Mouse (Mus musculus) heart, postnatal 36 days (tissue): ENCODE measurements around the gene Rpl27. TPM values are rescaled to one million over a fixed set of nuclear protein-coding genes. Genes with fewer than 3 reads are reported as not detected.
"Not testable (repeated sequence)": the region's sequence is repeated elsewhere in the genome, so short reads cannot be mapped to it uniquely, and the experiment has no call there.

ENCODE experiments used
- DNase-seq, 2 experiments: peaks; one replicate each; pipeline ENCODE4 v3.0.0; 2021 to 2022
- intact Hi-C: fragments of 180-260 bp; cut with DNase I; formaldehyde crosslinking; loops from one replicate; pipeline ENCODE4 v1.15.1; 2025
- total RNA-seq, 2 experiments: library from RNA; stranded (reverse); gene quantifications; 2 replicates each; pipeline ENCODE4 v1.2.3; 2021

The Rpl27 gene
- total RNA-seq = 10 to 100 TPM; 48.2 to 52.4 TPM

DNA sequence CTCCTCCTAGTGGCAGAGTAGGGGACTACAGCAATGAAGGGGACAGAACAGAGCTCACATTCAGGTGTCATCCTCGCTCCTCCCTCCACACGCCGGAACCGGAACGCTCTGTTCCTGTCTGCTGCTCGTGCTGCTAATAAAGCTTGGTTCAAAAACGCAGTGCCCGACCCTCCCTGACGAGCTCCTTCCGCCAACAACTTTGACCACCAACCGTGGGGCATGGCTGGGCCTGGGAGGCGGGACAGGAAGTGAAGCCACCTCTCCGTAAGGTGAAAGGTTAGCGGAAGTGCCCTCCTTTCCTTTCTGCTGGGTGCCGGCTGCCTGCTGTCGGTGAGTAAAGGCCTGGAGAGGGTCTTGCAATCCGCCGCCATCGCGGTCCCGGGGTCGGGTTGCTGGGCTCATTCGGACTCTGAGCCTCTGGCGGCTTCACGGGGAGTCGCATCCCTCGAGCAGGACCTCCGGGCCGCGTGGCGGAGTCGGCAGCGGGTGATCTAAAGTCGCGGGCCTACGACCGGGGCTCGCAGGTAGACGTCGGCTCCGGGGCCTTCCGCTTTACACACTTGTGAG is at the start of gene Rpl27:
Gene Rpl27 (plus strand): TSS at position 172 of the 567 bp plus-strand sequence.
- intact Hi-C loops = loop anchor here (2.0 kb wide), 1 partner anchor 25 kb away; the partner anchor contains the start of gene Vat1
- peak; percentile 92 for DNase-seq

DNA sequence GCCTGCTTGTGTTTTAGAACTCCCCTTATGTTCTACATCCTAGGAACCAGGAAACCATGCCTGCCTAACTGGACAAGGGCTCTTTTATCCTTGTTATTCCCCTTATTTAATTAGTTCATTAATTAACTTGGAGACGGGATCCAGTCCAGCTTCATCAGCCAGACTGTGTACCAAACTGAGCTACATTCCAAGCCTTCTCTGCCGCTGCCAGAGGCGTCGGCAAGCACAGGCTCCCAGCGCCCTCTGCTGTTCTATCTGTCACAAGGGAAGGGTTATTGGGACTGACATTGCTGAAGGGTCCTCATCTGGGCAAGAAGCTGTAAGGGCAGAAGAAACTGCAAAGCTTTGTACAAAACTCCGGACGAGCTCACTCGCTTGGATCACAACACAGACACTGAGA is 47.0 kb upstream of the Rpl27 start:
- intact Hi-C loops = loop anchor here (1.0 to 5.0 kb wide), 2 partner anchors 72 to 183 kb away; no protein-coding TSS in a partner anchor
- peak; percentile 73 for DNase-seq

DNA sequence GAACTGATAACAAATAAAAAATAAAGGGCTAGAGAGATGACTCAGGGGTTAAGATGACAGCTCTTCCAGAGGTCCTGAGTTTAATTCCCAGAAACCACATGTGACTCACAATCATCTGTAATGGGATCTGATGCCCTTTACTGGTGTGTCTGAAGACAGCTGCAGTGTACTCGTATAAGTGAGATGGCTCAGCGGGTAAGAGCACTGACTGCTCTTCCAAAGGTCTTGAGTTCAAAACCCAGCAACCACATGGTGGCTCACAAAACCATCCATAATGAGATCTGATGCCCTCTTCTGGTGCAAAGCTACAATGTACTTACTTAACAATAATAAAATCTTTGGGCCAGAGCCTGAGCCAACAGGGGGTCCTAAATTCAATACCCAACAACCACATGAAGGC is 26.8 kb upstream of the Rpl27 start:
- intact Hi-C loops = no loop called here
- DNase-seq = no peak

DNA sequence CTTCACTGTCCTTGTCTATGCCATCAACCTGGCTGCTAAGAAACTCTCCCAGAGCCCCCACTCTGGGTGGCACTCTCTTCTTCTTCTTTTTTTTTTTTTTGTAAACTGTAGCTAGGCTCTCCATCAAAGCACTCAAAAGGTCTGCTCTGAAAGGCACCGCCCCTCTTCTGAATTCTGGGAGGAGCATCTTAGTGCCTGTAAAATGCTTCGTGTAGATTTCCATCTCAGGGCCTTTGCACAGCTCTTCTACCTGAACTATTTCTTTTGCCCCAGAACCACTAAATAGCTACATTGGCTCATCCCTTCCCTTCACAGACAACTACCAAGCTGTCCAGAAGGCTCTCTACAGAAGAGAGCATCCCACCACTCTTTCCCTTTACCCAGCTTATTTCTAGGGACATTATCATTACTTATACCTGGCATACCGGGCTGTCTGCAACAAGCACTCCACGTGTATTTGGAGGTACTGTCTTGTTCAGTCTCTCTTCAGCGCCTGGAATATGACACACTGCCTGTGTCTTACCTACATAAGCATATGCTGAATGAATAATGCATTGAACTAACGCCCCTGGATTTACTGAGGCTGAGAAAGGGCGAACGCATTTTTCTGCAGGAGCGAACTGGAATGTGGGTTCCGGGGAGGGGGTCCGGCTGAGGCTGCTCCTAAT is 25.5 kb upstream of the Rpl27 start:
- intact Hi-C loops = no loop called here
- DNase-seq = no peak

DNA sequence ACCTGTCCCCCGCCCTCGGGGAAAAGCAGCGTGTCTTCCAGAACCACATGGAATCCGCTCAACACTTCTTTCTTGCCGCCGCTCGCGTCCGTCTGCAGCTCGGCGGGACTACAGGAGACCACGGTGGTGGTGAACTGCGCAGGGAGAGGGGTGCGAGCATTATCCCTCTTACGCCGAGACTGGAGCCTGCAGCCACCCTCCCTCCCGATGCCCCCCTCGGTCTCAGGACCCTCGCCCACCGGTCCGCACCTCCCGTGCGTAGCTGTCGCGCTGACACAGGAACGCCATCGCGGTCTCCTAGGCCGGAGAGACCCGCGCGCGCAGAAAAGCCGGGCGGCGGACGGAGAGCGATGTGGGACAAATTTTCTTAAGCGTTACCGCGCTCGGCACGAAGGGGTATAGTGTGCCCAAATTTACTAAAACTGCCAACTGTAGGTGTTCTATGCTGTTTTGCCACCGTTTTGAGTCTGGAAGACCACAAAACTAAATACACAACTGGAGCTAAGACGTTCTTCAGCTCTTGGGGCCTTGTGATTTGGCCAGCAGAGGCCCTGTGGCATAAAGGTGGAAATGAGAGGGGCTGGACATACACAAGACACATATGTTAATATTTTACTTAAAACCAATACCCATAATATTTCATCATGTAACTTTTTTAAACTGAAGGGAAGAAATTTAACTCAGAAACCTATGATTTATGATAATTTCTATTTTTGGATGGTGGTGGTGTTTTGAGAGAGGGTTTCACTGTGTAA is 24.8 kb upstream of the Rpl27 start, which contains the start of gene Aarsd1:
Gene Aarsd1 (minus strand): TSS at position 515 of the 755 bp plus-strand sequence.
- peak; percentile 94 to 95 for DNase-seq
- intact Hi-C loops = no loop called here

DNA sequence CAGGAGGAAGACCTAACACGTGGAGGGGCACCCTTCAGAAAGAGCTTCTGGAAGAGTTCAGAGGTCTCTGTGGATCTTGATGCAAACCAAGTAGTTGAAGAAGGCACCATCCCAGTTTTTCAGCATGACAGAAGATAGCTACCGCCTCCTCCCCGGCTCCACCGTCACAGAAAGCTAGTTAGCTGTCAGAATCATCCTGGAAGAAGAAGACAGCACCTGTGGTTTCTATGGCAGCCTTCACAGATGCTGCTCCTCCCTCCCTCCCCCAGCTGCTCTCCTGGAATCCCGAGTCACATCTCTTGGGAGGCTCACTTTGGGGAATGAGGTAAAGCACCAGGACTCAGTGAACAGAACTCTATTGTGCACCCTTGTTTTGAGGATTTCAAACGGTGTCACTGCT is 23.1 kb upstream of the Rpl27 start:
- intact Hi-C loops = no loop called here
- no peak for DNase-seq

DNA sequence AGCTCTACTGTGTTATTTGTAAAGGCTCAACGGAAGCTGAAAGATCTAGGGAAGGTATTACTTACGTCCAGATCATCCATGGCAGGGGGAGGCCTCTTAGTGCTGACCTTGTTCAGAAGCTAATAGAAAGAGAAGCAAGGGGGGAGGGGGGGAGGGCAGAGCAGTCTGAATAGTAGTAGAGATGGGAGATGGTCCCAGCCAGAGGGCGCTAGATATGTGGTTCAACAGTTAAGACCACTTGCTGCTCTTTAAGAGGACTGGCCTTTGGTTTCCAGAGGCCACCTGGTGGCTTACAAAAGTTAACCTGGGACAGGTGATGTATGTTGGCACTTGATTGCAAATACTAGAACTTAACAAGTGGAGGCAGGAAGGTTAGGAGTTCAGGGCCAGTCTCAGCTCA is 22.5 kb upstream of the Rpl27 start:
- no peak for DNase-seq
- intact Hi-C loops = no loop called here

DNA sequence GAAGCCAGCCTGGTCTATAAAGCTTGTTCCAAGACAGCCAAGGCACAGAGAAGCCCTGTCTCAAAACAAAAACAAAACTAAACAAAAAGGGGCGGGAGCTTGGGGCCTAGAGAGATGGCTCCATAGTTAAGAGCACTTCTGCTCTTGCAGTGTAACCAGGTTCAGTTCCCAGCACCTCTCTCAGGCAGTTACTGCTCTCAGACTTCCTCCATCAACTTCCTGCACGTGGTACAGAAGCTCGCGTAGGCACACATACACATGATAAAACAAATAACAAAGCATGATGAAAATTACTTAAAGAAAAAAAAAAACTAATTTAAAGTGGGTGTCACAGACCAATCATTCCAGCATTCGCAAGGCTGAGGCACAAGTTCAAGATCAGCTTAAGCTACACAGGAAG is 21.9 kb upstream of the Rpl27 start:
- no peak for DNase-seq
- intact Hi-C loops = no loop called here

DNA sequence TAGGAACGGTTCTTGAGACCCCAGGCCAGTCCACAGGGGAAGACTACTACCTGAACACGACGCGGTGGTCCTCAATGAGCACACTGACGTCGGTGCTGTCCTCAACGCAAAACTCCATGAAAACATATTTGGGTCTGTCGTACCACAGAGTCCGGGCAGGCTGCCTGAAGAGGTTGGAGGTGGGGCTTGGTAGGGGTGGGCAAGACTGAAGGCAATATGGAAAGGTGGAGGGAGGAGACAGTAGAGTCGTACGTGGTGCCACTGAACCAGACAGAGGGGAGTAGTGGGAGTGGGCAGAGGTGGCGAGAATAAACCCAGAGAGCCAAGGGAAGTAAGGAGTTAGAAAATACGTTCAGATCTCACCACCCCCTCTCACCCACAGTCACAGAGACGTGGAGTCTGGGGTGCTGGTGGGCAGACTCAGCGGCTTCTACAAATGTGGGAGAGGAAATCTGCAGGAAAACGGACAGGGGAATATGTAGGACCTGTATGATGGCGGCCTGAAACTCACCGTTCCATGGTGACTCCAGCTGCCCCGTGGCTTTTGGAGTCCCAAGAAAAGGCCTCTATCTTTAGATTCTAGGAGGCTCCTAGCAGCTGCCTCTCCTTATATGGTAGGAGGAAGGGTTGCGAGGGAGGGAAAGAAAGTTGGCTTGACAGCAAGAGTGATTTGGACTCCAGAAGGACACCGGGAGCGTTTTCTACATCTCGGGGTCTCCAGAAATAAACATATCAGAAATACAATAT is 17.8 kb upstream of the Rpl27 start, which contains the start of gene Gm27029:
Gene Gm27029 (minus strand): TSS at position 692 of the 747 bp plus-strand sequence.
- peak in 1 of 2 experiments; percentile 45 for DNase-seq
- intact Hi-C loops = no loop called here

DNA sequence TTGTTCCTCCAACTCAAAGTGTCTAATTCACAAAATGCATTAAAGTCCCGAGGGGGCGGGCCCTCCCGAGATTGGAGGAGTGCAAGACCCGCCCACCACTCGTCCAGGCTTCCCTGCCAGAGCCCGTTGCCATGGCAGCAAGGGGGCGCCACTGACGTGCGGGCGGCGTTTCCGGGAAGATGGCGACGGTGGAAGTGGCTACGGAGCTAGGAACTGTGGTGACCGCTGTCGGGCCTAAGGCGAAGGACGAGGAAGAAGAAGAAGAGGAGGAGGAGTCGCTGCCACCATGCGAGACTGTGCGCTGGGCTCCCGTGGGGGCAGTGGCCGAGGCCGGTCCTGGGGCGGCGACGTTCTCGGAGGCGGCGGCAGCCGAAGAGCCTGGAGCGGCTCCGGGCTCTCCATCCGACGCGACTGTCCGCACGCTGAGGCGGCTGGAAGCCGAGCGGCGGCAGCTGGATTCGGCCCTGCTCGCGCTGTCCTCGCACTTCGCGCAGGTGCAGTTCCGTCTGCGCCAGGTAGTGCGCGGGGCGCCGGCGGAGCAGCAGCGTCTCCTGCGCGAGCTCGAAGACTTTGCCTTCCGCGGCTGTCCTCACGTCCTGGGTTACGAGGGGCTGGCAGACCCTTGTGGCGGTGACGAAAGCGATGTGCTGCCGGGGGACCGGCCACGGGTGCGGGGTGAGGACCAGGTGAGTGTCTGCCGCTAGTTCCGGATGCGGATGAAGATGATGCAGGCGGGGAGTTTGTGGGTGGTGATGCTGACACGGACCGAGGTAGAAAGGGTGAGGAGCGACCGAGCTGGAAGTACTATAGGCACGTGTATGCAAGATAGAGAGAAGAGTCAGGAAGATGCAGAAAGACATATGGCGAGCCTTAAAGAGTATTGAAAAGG is 16.9 kb upstream of the Rpl27 start, which contains the start of the genes Rundc1 and Ptges3l:
Gene Rundc1 (plus strand): TSS at position 161 of the 889 bp plus-strand sequence.
Gene Ptges3l (minus strand): TSS at position 409 of the 889 bp plus-strand sequence.
- intact Hi-C loops = no loop called here
- DNase-seq = peak; percentile 98 to 99

DNA sequence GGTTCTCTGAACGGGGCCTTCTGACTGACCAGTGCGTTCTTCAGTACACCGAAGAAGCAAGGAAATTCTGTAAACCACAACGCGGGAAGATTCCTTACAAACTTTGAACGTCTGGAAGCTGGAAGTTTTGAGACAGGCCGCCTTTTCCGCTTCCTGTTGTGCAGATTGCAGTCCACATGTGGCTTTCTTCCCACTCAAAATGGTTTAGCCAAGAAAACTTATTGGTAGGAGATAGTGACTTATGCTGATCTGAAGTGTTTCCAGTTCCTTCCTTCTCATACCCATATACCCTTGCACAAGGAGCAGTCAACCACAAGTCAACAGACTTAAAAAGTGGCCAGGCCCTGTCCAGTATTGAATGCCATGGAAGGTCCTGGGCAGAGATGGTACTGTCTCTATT is 15.9 kb upstream of the Rpl27 start:
- intact Hi-C loops = no loop called here
- DNase-seq = no peak

DNA sequence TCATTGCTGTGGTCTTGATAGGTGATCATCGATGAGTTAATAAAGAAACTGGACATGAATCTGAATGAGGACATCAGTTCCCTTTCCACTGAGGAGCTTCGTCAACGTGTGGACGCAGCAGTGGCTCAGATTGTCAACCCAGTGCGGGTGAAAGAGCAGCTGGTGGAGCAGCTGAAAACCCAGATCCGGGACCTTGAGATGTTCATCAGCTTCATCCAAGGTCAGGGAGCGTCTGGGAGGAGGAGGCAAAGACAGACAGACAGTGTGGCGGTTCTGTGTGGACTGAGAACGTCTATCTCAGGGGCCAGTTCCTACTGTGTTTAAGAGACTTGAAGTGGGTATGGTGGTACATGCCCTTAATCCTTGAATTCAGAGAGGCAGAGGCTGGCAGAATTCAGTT is 10.8 kb upstream of the Rpl27 start:
- DNase-seq = no peak
- intact Hi-C loops = no loop called here

DNA sequence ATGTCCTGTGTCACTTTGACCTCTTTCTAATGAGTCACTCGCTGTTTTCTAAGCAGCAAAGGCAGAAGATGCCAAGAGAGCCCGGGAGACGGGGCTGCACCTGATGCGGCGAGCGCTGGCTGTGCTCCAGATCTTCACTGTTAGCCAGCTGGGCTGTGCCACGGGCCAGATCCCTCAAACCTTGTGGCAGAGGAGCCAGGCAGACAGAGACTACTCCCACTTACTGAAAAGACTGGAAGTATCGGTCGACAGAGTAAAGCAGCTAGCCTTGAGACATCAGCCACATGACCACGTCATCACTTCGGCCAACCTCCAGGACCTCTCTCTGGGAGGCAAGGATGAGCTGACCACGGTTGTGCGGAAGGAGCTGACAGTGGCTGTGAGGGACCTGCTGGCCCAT is 8.7 kb upstream of the Rpl27 start:
- no peak for DNase-seq
- intact Hi-C loops = no loop called here

DNA sequence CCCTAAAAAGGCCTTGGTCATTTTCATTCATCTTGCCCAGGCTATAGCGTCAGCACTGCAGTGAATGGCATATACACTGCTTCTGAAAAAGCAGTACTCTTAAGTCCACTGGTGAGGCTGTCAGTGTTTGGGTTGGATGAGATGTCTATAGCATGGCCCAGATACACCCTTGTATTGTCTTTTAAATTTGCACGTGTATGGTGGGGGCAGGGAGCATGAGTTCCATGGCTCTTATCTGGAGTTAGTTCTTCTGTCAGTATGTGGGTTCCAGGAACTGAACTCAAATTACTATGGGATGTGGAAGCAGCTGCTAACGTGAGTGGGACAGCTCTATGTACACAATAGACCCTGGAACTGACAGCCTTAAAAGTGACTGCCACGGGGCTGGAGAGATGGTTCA is 6.3 kb upstream of the Rpl27 start:
- DNase-seq = no peak

DNA sequence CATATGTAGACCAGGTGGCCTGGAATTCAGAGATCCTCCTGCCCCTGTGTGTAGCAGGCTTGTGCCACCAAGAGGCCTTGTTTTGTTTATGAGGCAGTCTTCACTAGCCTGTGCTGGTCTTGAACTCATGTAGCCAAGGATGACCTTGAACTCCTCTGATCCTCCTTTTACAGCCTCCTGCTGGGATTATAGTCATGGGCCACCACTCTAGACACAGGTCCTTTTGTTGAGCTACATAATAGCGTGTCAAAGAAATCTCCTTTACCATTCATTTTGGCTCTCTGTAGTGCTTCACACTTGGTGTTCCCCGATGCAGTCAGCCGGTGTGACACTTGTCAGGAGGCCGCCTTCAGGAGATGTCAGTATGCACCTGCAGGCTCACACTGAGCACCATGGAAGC is 5.2 kb upstream of the Rpl27 start:
- intact Hi-C loops = no loop called here
- no peak for DNase-seq

More for the DNA sequence above, 6.3 kb upstream of the Rpl27 start:
- intact Hi-C loops = no loop called here

DNA sequence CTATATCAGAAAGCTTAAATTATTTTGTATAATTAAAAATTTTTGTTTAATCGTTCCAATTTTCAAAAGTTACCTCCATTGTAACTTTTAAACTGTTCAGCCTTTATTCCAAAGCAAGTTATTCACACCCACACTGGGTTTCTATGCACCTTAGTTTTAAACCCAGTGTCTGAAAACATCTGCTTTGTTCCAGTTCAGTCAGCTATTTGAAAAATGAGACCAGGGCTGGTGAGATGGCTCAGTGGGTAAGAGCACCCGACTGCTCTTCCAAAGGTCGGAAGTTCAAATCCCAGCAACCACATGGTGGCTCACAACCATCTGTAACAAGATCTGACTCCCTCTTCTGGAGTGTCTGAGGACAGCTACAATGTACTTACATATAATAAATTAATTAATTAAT is 4.1 kb upstream of the Rpl27 start:
- DNase-seq, intact Hi-C loops: not testable (repeated sequence)

DNA sequence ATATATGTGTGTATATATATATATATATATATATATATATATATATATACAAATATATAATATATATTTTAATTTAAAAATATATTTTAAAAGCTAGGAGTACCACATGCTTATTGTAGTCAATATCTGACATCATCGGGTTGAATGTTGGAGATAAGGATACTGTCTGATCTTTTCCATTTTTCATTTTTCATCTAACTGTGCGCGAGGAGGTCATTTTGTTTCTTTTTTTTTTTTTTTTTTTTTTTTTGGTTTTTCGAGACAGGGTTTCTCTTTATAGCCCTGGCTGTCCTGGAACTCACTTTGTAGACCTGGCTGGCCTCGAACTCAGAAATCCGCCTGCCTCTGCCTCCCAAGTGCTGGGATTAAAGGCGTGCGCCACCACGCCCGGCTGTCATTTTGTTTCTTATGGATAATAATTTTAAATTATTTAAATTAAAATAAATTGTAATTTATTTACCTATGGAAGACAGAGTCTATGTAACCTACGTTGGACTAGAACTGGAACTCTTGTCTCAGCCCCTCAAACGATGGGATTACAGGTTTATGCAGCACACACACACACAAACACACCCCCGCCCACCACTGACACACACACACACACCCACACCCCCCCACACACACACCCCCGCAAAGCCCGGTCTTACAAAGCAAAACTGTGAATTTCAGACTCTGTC is 510 bp upstream of the Rpl27 start:
- not testable (repeated sequence) for DNase-seq
- intact Hi-C loops = loop anchor here (2.0 kb wide), 1 partner anchor 25 kb away; the partner anchor contains the start of gene Vat1

DNA sequence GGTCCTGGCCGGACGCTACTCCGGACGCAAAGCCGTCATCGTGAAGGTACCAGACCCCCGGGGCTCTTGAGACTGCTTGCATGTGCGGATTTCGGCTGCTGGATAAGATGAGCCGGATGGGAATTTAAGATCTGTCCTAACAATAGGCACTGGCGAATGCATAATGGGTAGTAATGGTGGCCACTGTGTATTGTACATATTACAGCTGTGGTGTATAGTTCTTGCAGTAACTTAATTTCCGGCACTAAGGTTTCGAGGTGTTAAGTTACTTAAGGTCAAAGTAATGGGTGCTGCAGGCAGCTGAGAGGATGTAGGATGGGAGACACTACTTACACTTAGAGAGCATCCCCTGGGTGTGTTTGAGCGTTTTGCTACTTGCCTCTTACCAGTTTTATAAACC is 662 bp downstream of the Rpl27 start:
- DNase-seq = no peak
- intact Hi-C loops = loop anchor here (2.0 kb wide), 1 partner anchor 24 kb away; the partner anchor contains the start of gene Vat1

DNA sequence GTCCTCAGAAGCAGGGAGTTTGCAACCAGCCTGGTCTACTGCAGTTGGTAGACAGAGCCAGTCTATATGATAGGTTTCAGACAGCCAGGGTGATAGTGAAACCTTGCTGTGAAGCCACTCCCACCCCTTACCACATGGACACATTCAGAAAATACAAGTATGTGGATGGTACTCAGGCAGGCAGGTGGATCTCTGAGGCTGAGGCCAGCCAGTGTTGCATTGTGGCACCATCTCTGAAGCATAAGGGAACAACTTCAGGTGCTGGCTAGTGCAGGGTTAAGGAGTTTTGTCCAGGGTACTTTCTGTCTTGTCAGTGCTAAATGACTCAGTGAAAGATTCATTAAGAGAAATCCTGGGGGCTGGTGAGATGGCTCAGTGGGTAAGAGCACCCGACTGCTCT is 4.2 kb downstream of the Rpl27 start:
- no peak for DNase-seq
- intact Hi-C loops = no loop called here
